ENCODE assay signal across 9 mouse cellular contexts in genomic region chr6:134606949-134607746, GRCm38 (mm10). TPM values are rescaled to one million over a fixed set of nuclear protein-coding genes. Genes with fewer than 3 reads are reported as not detected.
A peak's percentile ranks its signal among the peaks of the same experiment; 100 is the strongest.
DNase-seq lines count a peak whose midpoint lies in the region; ATAC-seq and TF ChIP-seq lines count a peak whose summit lies in the region.
"Had no signal": no experiment of that assay in that cellular context is flagged by ENCODE, and none has a peak within 500 bp of the region (broad histone marks: within the 10 kb centered on the region; RNA-seq: fewer than 3 reads in every experiment).

No protein-coding gene starts in this region.

- no peak overlapping the region for H3K4me3 ChIP-seq in left cerebral cortex, adult 2 months
- H3K4me3 ChIP-seq in forebrain, embryonic 14.5 days (ENCODE audit: low read depth, low read length), result no peak overlapping the region
- H3K4me3 ChIP-seq: heart, embryonic 13.5 days had no signal

- intact Hi-C loops in left cerebral cortex, adult 2 months (cut with DNase I), result loop anchor here (2.0 to 5.0 kb wide), 4 partner anchors 40 to 182 kb away; partner anchors contain the start of gene Lrp6

- WGBS in forebrain, embryonic 14.5 days, result 47% methylated on average over 9 of the region's 9 CpGs

- H3K4me1 ChIP-seq in forebrain, embryonic 14.5 days (ENCODE audit: control insufficient read depth, insufficient read depth, low read length), result no peaks in the 10 kb centered on the region

- TF ChIP-seq CTCF in left cerebral cortex, adult 2 months (IDR thresholded peaks at IDR 0.05), result peak; percentile 65

- H3K27ac ChIP-seq in left cerebral cortex, adult 2 months, result no peak overlapping the region
- H3K27ac ChIP-seq in forebrain, embryonic 14.5 days (ENCODE audit: low read depth, low read length), result no peak overlapping the region
- H3K27ac ChIP-seq: heart, embryonic 13.5 days had no signal

- no peaks in the 10 kb centered on the region for H3K27me3 ChIP-seq in forebrain, embryonic 14.5 days (replicated peaks; ENCODE audit: control insufficient read depth, insufficient read depth, low read length)

- no peak overlapping the region for H3K9ac ChIP-seq in forebrain, embryonic 14.5 days (ENCODE audit: low read length)
- H3K9ac ChIP-seq: heart, embryonic 13.5 days had no signal

- ATAC-seq in forebrain, embryonic 14.5 days, result 0 out of 2 replicates have a peak, but pooled peaks have one; percentile 52

- H3K4me2 ChIP-seq in forebrain, embryonic 14.5 days (ENCODE audit: low read length), result no peak overlapping the region
- H3K4me2 ChIP-seq: heart, embryonic 13.5 days had no signal

- no peaks in the 10 kb centered on the region for H3K9me3 ChIP-seq in forebrain, embryonic 14.5 days (replicated peaks; ENCODE audit: control insufficient read depth, low read length)
- H3K9me3 ChIP-seq: heart, embryonic 13.5 days had no signal

- DNase-seq in left cerebral cortex, adult 2 months (ENCODE audit: extremely low spot score in 1 of 2, low spot score in 2 of 2), result no peak
- no peak for DNase-seq in left cerebral cortex, adult 11 months (ENCODE audit: low spot score)
- peak; percentile 63 for DNase-seq in R1 (ENCODE audit: low read depth, low spot score)
- peak; percentile 65 for DNase-seq in forebrain, embryonic 14.5 days (ENCODE audit: low spot score)
- DNase-seq in kidney, adult 8-10 months, result peak; percentile 54 to 60
- peak; percentile 51 for DNase-seq in lung, postnatal 14 days
- peak; percentile 74 for DNase-seq in yolk sac, embryonic 10.5 days (ENCODE audit: low spot score)
- DNase-seq in spleen, adult 18-20 months, result no peak

- H3K36me3 ChIP-seq in forebrain, embryonic 14.5 days (ENCODE audit: control insufficient read depth, insufficient read depth, low read length), result no peaks in the 10 kb centered on the region

RNA-seq across cellular contexts. Expression of gene Mansc1, which starts 25.1 kb away (rescaled TPM):
- 10 to 100 TPM; 11.5 to 12.7 TPM for total RNA-seq in left cerebral cortex, adult 2 months (2021)
- 0.88 and 0.94 TPM in 2 replicates for polyA plus RNA-seq in forebrain, embryonic 14.5 days (2014; fragmentation: Nextera tagmentation; extraction: Ambion mirVana)

RNA-seq across cellular contexts. Expression of gene Borcs5, which starts 32.2 kb away (rescaled TPM):
- 10 to 100 TPM; 34.1 to 37.6 TPM for total RNA-seq in left cerebral cortex, adult 2 months (2021)
- 45.8 and 49.4 TPM in 2 replicates for polyA plus RNA-seq in forebrain, embryonic 14.5 days (2014; fragmentation: Nextera tagmentation; extraction: Ambion mirVana)

RNA-seq across cellular contexts. Expression of gene Lrp6, which starts 40.4 kb away (rescaled TPM):
- 10 to 100 TPM; 47.2 to 48.0 TPM for total RNA-seq in left cerebral cortex, adult 2 months (2021)
- 20.9 TPM in 2 replicates for polyA plus RNA-seq in forebrain, embryonic 14.5 days (2014; fragmentation: Nextera tagmentation; extraction: Ambion mirVana)

Comparison
In these comparisons a context has a peak if more than half of its experiments do, and no peak if none do; other contexts are left out.
1. DNase-seq: peak in R1 (single experiment), forebrain, embryonic 14.5 days (single experiment), kidney, adult 8-10 months (2 of 2), lung, postnatal 14 days (single experiment) and yolk sac, embryonic 10.5 days (single experiment); none in left cerebral cortex, adult 2 months (0 of 2), left cerebral cortex, adult 11 months (single experiment) and spleen, adult 18-20 months (0 of 2).